Mouse (Mus musculus) G1E (cell line): ENCODE data around the gene Tpmt.

Experiments
- CTCF ChIP-seq: IDR thresholded peaks from 2 replicates; pipeline ENCODE4 v1.5.1; 2012; ENCODE audit warnings: low read depth, low read length, inconsistent platforms, mixed read lengths
- TAL1 ChIP-seq: conservative IDR thresholded peaks from 2 replicates; pipeline ENCODE4 v1.6.1; 2012; ENCODE audit warnings: low read depth, low read length, inconsistent platforms, mixed read lengths

DNA sequence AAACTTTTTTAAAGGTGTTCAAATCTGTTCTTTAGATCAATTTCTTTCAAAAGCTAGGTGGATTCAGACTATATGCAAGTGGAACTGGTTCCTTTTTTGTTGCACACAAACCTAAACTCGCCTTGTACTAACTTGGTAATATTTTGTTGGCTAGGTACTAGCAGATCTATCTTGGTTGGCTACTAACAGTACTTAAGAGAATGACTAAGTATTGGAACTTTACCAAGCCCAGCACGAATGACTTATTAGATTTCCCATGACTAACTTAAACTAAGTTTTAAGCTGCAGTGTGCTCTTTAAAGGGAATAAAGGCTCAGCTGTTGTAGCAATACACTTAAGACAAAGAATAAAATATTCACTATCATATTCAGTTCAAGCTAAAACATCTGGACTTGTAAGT, 44.7 kb upstream of the Tpmt start:
- no peak for TF ChIP-seq CTCF
- no peak for TF ChIP-seq TAL1
